Mouse (Mus musculus): ENCODE results near the gene Xntrpc.

Xntrpc gene

GRCm38 (mm10) chr7:102137464-102137863, 72.0 kb downstream of the Xntrpc start:
- DNase-seq (ENCODE audit: extremely low spot score, low read depth, low spot score), result peak; percentile 14

- no peak for DNase-seq (ENCODE audit: extremely low spot score, low read depth, low spot score)
These were observed 72.4 kb downstream of the Xntrpc start for GRCm38 (mm10) chr7:102137898-102138297.
